Mouse (Mus musculus) limb, embryonic 12.5 days (tissue): ENCODE data around the gene Fam243. TPM values are rescaled to one million over a fixed set of nuclear protein-coding genes. Genes with fewer than 3 reads are reported as not detected.

Experiments used
- ATAC-seq: fragments of 200-750 bp; cut with Nextera tagmentation; 2 replicates; pipeline ENCODE4 v1.8.0; 2017; ENCODE audit warnings: low read depth, moderate TSS enrichment; ENCODE audit not compliant: insufficient number of reproducible peaks, insufficient read depth, low FRiP score, low TSS enrichment
- H3K27ac ChIP-seq: fragments of 300-500 bp; sonication (generic); 2 replicates; pipeline ENCODE4 v1.5.1; 2016; ENCODE audit warnings: mild to moderate bottlenecking, moderate library complexity
- H3K27me3 ChIP-seq: fragments of 300-500 bp; sonication (generic); 2 replicates; pipeline ENCODE4 v1.6.1; 2016; ENCODE audit warnings: mild to moderate bottlenecking, moderate library complexity
- H3K36me3 ChIP-seq: fragments of 300-500 bp; sonication (generic); 2 replicates; pipeline ENCODE4 v1.6.1; 2016; ENCODE audit warnings: mild to moderate bottlenecking, moderate library complexity
- H3K4me1 ChIP-seq: fragments of 300-500 bp; sonication (generic); replicated peaks from 2 replicates; pipeline ENCODE4 v1.6.1; 2016
- H3K4me2 ChIP-seq: fragments of 300-500 bp; sonication (generic); 2 replicates; pipeline ENCODE4 v1.6.1; 2016; ENCODE audit warnings: mild to moderate bottlenecking, moderate library complexity
- H3K4me3 ChIP-seq: fragments of 300-500 bp; sonication (generic); replicated peaks from 2 replicates; pipeline ENCODE4 v1.5.1; 2016; ENCODE audit warnings: mild to moderate bottlenecking
- H3K9ac ChIP-seq: fragments of 300-500 bp; sonication (generic); replicated peaks from 2 replicates; pipeline ENCODE4 v1.6.1; 2016; ENCODE audit warnings: mild to moderate bottlenecking, moderate library complexity
- H3K9me3 ChIP-seq: fragments of 300-500 bp; sonication (generic); 2 replicates; pipeline ENCODE4 v1.6.1; 2016; ENCODE audit warnings: mild to moderate bottlenecking, moderate library complexity
- WGBS: fragments of 180-500 bp; shearing (Covaris S2); methylation state at CpG from one replicate; pipeline ENCODE4 v1.1.7; 2016; 5-methylcytosine and 5-hydroxymethylcytosine counted together
- polyA plus RNA-seq: library from polyadenylated mRNA; unstranded; fragments of >200 nt; fragmentation: Nextera tagmentation; extraction: Ambion mirVana; gene quantifications from 2 replicates; pipeline ENCODE4 v1.2.1, GENCODE M21; 2016

The Fam243 gene
- polyA plus RNA-seq, 1 experiment from 2014 or later = not detected

GRCm38 (mm10) chr16:92319353-92320109 is 1.7 kb downstream of the Fam243 start:
- no peak overlapping the region for H3K4me2 ChIP-seq
- no peak overlapping the region for H3K27ac ChIP-seq
- H3K4me1 ChIP-seq = peaks cover 6% of the 10 kb centered on the region
- H3K4me3 ChIP-seq = no peak overlapping the region
- no peak for ATAC-seq
- WGBS = 60% methylated on average over 20 of the region's 20 CpGs
- no peaks in the 10 kb centered on the region for H3K27me3 ChIP-seq
- H3K36me3 ChIP-seq = no peaks in the 10 kb centered on the region
- no peak overlapping the region for H3K9ac ChIP-seq
- no peaks in the 10 kb centered on the region for H3K9me3 ChIP-seq

DNA sequence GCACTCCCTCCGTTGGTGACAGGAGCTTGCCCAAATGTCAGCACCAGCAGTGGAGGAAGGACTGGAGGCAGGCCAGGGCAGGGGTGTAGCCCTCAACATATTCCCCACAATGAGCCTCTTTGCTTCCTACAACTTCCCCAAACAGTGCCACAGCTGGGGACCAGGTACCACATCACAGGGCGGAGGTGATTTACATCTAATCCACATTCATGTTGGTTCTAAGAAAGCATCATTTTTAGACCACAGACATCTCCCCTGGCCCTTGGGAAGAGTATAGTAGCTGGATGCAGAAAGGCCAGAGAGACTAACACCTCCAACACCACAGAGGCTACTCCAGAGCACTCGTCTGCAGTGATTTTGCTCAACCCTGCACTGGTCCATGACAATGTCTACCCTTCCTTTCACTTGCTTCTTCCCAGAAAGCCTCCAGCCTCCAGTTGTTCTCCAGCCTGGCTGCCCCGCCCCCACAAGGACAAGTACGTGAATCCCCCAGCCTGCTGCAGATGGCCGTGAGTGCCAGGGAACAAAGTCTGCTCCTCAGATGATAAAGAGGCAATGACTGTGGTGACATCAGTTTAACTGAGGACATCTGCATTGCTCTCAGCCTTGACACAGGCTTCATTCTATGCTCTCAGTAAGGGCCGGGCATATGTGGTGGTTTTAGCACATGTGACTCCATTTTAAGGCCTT is 5.0 kb downstream of the Fam243 start:
- H3K27ac ChIP-seq = no peak overlapping the region
- WGBS = 80% methylated on average over 7 of the region's 7 CpGs
- ATAC-seq = no peak
- H3K36me3 ChIP-seq = peaks cover 22% of the 10 kb centered on the region
- H3K9me3 ChIP-seq = no peaks in the 10 kb centered on the region
- no peak overlapping the region for H3K4me2 ChIP-seq
- H3K9ac ChIP-seq = no peak overlapping the region
- no peak overlapping the region for H3K4me3 ChIP-seq
- peaks cover 4% of the 10 kb centered on the region; the same call in 1 of the 2 replicates for H3K4me1 ChIP-seq
- H3K27me3 ChIP-seq = no peaks in the 10 kb centered on the region

- H3K4me3 ChIP-seq = no peak overlapping the region
- H3K27ac ChIP-seq = no peak overlapping the region
- H3K27me3 ChIP-seq = no peaks in the 10 kb centered on the region
- H3K9ac ChIP-seq = no peak overlapping the region
- no peak overlapping the region for H3K4me2 ChIP-seq
- peaks cover 31% of the 10 kb centered on the region for H3K36me3 ChIP-seq
- 49% methylated on average over 13 of the region's 13 CpGs for WGBS
- H3K9me3 ChIP-seq = no peaks in the 10 kb centered on the region
- peaks cover 8% of the 10 kb centered on the region for H3K4me1 ChIP-seq
- ATAC-seq = peak; percentile 75
Measured at GRCm38 (mm10) chr16:92313953-92314741, 7.1 kb downstream of the Fam243 start.

DNA sequence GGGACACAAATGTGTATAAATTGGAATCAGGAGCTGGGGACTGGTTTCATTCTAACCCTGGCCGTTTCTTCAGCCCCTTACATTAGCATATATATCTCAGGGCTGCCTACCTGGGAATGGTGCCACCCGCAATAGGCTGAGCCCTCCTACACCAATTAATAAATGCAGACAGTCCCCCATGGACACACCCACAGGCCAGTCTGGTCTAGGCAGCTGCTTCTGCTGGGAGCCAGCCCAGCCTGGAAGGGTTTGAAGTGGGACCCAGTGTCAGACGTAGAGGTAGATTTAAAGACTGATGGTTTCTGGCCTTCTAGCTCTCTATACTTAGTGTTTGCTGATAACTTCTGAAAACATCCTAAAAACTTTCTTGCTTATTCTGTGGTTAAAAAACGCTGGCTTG is 12.1 kb downstream of the Fam243 start:
- Histone ChIP-seq H3K27ac (no peak overlapping the region), H3K9ac (no peak overlapping the region), H3K36me3 (peaks cover 69% of the 10 kb centered on the region), H3K27me3 (no peaks in the 10 kb centered on the region), H3K4me3 (no peak overlapping the region), H3K9me3 (no peaks in the 10 kb centered on the region), H3K4me2 (no peak overlapping the region), H3K4me1 (peaks cover 9% of the 10 kb centered on the region)
- 32% methylated on average over 4 of the region's 4 CpGs for WGBS
- no peak for ATAC-seq

DNA sequence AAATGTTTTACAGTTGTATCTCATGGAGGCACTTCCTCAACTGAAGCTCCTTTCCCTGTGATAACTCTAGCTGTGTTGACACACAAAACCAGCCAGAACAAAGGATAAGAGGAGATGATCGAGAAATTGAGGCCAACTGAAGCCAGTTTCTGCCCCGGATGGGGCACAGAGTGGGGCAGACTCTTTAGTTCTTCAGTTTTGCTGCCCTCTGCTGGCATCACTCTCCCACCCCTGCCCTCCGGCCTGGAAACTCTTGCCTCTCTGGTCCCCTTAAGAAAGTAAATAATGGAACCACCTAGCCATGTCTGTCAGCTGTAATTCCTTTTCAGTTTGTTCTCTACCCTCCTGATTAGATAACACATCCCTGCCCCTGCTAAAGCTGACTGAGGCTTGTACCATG is 13.3 kb downstream of the Fam243 start:
- no peak overlapping the region for H3K4me3 ChIP-seq
- H3K27me3 ChIP-seq = no peaks in the 10 kb centered on the region
- no peak for ATAC-seq
- peaks cover 15% of the 10 kb centered on the region for H3K4me1 ChIP-seq
- WGBS = 80% methylated on average over 3 of the region's 3 CpGs
- H3K27ac ChIP-seq = no peak overlapping the region
- H3K9me3 ChIP-seq = no peaks in the 10 kb centered on the region
- peaks cover 64% of the 10 kb centered on the region for H3K36me3 ChIP-seq
- H3K9ac ChIP-seq = no peak overlapping the region
- H3K4me2 ChIP-seq = no peak overlapping the region

DNA sequence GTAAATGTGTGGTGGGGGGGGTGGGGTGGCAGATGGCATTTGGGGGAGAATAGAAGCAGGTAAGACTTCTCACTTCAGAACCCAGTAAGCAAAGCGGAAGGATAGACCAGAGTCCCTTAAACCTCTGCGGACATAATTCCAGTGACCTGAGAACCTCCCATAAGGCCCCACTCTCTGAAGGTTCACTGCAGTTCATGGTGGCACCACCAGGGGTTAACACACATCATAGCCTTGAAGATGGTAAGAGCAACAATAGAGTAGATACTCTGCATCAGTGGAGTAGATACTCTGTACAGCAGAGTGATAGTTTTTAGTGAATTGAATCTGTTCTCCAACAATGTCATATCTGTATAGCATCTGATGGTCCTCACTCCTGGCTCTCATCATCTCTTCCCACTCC is 15.7 kb downstream of the Fam243 start:
- Histone ChIP-seq H3K9ac (no peak overlapping the region), H3K4me2 (no peak overlapping the region), H3K27me3 (no peaks in the 10 kb centered on the region), H3K4me3 (no peak overlapping the region), H3K4me1 (peaks cover 29% of the 10 kb centered on the region), H3K9me3 (no peaks in the 10 kb centered on the region), H3K27ac (no peak overlapping the region), H3K36me3 (peaks cover 40% of the 10 kb centered on the region)
- no peak for ATAC-seq
- 92% methylated on average over 2 of the region's 2 CpGs for WGBS

DNA sequence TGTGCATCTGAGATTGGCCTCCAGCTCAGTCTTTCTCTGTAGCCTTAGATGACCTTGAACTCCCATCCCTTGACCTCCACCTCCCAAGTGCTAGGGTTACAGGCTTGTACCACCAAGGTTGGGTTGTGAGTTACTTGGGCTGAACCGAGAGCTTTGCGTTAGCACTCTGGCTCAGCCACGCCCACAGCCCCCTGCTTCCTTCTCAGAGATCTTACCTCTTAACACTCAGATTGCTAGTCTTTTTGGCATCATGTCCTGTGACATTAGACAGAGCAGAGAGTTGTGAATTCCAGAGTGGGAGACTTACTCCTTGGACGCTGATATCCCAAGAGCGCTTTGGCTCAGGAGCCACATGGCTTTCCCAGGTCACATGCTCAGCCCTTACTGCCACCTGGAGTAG is 18.7 kb downstream of the Fam243 start:
- peak overlapping the region; percentile 65; the same call in 1 of the 2 replicates for H3K4me3 ChIP-seq
- H3K9ac ChIP-seq = no peak overlapping the region
- H3K27ac ChIP-seq = peak overlapping the region; percentile 72; the same call in 1 of the 2 replicates
- no peaks in the 10 kb centered on the region for H3K27me3 ChIP-seq
- no peak for ATAC-seq
- no peaks in the 10 kb centered on the region for H3K9me3 ChIP-seq
- H3K36me3 ChIP-seq = peaks cover 25% of the 10 kb centered on the region
- WGBS = 41% methylated on average over 5 of the region's 5 CpGs
- peaks cover 20% of the 10 kb centered on the region for H3K4me1 ChIP-seq
- peak overlapping the region; percentile 71 for H3K4me2 ChIP-seq

- Histone ChIP-seq H3K27me3 (no peaks in the 10 kb centered on the region), H3K4me3 (peak overlapping the region; percentile 65), H3K9ac (peak overlapping the region; percentile 70), H3K9me3 (no peaks in the 10 kb centered on the region), H3K36me3 (peaks cover 20% of the 10 kb centered on the region), H3K4me1 (peaks cover 20% of the 10 kb centered on the region), H3K27ac (peak overlapping the region; percentile 72), H3K4me2 (peak overlapping the region; percentile 71)
- no peak for ATAC-seq
- 21% methylated on average over 5 of the region's 5 CpGs for WGBS
Measured at GRCm38 (mm10) chr16:92301989-92302388, 19.3 kb downstream of the Fam243 start.

- peak overlapping the region; percentile 71 for H3K4me2 ChIP-seq
- peaks cover 14% of the 10 kb centered on the region for H3K36me3 ChIP-seq
- H3K27ac ChIP-seq = peak overlapping the region; percentile 72
- peak; percentile 51; the same call in 1 of the 2 replicates for ATAC-seq
- 0% methylated on average over 12 of the region's 12 CpGs for WGBS
- no peaks in the 10 kb centered on the region for H3K27me3 ChIP-seq
- peak overlapping the region; percentile 70 for H3K9ac ChIP-seq
- peaks cover 20% of the 10 kb centered on the region for H3K4me1 ChIP-seq
- H3K9me3 ChIP-seq = no peaks in the 10 kb centered on the region
- H3K4me3 ChIP-seq = peak overlapping the region; percentile 65
Measured at GRCm38 (mm10) chr16:92301412-92301806, 19.8 kb downstream of the Fam243 start.

- no peaks in the 10 kb centered on the region for H3K27me3 ChIP-seq
- H3K36me3 ChIP-seq = peaks cover 8% of the 10 kb centered on the region; the same call in 1 of the 2 replicates
- peak within 1 kb of the TSS; percentile 72 for H3K27ac ChIP-seq
- H3K4me1 ChIP-seq = peaks cover 20% of the 10 kb centered on the region
- peak; percentile 92 for ATAC-seq
- 11% methylated on average over 32 of the region's 32 CpGs for WGBS
- H3K4me2 ChIP-seq = peak within 1 kb of the TSS; percentile 71
- H3K9me3 ChIP-seq = no peaks in the 10 kb centered on the region
- H3K9ac ChIP-seq = peak within 1 kb of the TSS; percentile 70
- H3K4me3 ChIP-seq = peak within 1 kb of the TSS; percentile 65
Measured at GRCm38 (mm10) chr16:92300649-92301411, 20.4 kb downstream of the Fam243 start, which contains the start of gene Smim11. Gene Smim11 (plus strand): TSS chr16:92301286.
